Mouse (Mus musculus): Measurements from ENCODE around the gene Col18a1.

Gene Col18a1

GRCm38 (mm10) chr10:77182804-77183331 lies 16.5 kb upstream of the Col18a1 start:
- DNase-seq (ENCODE audit: low spot score in 2 of 2), result no peak

- DNase-seq (ENCODE audit: low spot score in 2 of 2), result no peak
Measured at GRCm38 (mm10) chr10:77180110-77180509, 13.8 kb upstream of the Col18a1 start.

DNA sequence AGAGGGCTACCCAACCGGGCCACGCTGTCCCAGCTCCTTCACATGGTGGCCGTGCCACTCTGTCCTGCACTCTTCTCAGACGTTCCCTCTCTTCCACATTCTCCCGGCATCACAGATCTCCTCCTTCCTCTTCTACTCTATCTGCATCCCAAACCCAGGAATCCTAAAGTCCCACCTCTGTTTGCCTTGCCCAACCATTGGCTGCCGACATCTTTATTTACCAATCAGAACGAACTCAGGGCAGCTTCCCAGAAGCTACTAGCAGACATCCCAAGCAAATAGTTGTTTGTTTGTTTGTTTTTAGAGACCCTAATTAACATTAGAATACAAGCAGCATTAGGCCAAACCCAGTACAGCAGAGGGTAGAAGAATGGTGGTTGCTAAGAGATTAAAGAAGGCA lies 12.3 kb upstream of the Col18a1 start:
- DNase-seq (ENCODE audit: low spot score in 2 of 2), result no peak

GRCm38 (mm10) chr10:77170400-77170799 lies 4.1 kb upstream of the Col18a1 start:
- DNase-seq (ENCODE audit: low spot score in 2 of 2), result no peak

DNA sequence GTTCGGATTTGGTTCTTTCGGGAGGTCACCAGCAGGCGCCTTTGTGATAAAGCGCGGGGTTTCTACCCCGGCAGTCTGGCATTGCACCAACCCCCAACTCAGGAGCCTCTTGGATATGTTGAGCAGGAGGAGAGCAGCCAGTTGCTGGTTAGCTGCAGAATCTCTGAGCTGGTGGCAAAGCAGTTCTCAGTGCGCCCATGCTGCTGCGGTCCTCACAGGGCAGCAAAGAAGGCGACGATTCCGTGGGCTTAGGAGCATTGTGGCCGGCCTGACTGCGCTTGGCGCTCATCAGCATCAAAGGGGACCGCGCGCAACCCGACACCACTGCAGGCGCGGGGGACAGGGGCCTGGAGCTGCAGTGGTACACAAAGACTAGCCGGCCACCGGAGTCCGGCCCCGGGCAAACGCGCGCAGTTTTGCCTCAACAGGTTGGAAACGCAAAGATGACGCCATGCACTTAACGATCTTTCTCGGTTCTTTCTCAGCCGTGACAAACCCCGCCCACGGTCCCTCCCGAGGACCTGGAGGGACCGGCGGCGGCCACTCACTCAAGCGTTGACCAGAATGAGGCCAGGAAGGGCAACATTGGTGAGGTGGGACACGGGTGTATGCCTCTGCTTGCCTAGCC lies 916 bp downstream of the Col18a1 start:
- DNase-seq (ENCODE audit: low spot score in 2 of 2), result no peak

GRCm38 (mm10) chr10:77164437-77165052 lies 1.8 kb downstream of the Col18a1 start:
- DNase-seq (ENCODE audit: low spot score in 2 of 2), result no peak

GRCm38 (mm10) chr10:77164041-77164436 lies 2.3 kb downstream of the Col18a1 start:
- DNase-seq (ENCODE audit: low spot score in 2 of 2), result no peak

DNA sequence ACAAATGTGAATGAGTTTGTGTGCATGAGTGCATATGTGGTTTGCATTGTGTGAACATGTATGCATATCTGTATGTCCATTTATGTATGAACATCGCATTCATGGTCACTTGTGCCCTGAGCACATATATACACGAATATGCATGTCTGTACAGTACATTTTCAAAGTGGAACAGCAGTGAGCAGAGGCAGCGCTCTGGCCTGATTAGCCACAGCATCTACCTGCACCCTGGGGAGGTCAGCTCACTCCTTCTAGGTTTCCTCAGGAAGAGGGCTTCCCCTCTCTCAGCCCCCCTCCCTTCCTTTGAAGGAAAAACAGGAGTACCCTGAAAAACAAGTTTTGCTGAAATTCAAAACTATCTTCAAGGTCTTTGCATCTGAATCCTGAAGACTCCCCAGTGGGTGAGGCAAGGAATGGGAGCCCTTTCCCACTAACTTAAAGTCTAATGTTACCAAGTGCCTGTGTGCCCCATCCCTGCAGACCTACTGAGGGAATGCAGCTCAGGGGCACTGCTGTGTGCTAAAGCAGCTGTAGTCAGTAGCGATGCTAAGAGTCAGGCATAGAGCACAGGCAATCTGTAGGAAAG lies 2.9 kb downstream of the Col18a1 start:
- DNase-seq (ENCODE audit: low spot score in 2 of 2), result no peak

GRCm38 (mm10) chr10:77159573-77159972 lies 6.8 kb downstream of the Col18a1 start:
- no peak for DNase-seq (ENCODE audit: low spot score in 2 of 2)

GRCm38 (mm10) chr10:77158948-77159347 lies 7.4 kb downstream of the Col18a1 start:
- DNase-seq (ENCODE audit: low spot score in 2 of 2), result no peak

DNA sequence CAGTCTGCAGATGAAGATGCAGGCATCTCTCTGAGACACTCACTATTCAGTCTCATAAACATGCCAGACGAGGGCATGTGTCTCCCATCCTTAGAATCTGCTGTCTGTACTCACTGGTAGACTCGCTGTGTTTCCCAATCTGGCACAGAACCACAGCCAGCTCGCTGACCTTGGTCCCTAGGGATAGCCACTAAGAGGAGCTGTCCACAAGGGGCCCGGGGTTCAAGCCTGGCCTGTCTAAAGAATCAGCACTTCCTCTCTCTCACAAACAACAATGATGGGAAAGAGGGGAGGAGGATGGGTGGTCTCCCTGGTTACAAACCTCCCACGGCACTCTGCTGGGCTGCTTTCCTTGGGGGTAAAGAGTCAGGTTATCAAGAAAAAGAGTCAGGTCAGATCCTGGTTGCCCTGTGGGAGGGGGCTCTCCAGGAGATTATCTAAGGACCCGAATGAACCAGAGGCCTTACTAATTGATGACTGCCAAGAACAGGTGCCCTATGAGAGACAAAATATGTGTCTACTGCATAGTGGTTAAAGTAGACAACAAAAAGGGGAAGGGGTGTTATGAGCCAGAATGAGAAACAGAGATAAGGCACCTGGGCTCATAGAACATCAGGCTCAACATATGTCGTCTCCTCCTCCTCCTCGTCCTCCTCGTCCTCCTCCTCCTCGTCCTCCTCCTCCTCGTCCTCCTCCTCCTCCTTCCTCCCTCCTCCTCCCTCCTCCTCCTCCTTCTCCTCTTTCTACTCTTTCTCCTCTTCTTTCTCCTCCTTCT lies 8.9 kb downstream of the Col18a1 start:
- no peak for DNase-seq (ENCODE audit: low spot score in 2 of 2)

DNA sequence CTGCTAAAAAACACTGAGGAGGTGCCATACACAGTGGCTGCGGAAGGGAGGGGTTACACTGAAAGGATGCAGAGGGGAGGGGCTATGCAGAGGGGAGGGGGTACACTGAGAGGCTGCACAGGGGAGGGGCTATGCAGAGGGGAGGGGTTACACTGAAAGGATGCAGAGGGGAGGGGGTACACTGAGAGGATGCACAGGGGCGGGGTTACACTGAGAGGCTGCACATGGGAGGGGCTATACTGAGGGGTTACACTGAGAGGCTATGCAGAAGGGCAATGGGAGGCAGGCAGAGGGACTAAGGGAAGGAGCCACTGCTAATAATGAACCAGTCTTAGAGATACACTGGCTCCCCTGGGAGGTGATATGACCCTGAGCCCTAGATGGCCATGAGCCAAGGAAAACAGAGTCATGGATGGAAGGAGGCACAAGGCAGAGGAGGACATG lies 14.1 kb downstream of the Col18a1 start:
- DNase-seq (ENCODE audit: low spot score in 2 of 2), result no peak

- no peak for DNase-seq (ENCODE audit: low spot score in 2 of 2)
Measured at GRCm38 (mm10) chr10:77151551-77152002, 14.8 kb downstream of the Col18a1 start.

GRCm38 (mm10) chr10:77150947-77151521 lies 15.3 kb downstream of the Col18a1 start:
- DNase-seq (ENCODE audit: low spot score in 2 of 2), result no peak

- DNase-seq (ENCODE audit: low spot score in 2 of 2), result no peak
Measured at GRCm38 (mm10) chr10:77150016-77150415, 16.3 kb downstream of the Col18a1 start.

DNA sequence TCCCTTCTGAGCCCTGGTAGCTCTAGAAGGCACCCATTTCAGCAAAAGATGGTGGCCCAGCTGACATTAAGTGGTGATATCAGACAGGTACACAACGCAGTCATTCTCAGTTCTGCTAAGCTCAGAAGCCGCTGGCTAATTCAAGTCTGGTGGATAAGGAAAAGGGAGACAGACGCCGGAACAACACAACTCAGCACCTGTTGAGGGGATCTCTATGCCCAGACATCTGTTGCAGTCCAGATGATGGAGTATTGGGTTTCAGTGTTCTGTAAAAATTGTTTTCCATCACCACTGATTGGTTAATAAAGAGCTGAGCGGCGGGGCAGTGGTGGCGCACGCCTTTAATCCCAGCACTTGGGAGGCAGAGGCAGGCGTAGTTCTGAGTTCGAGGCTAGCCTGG lies 18.8 kb downstream of the Col18a1 start:
- DNase-seq (ENCODE audit: low spot score in 2 of 2), result no peak

GRCm38 (mm10) chr10:77146901-77147463 lies 19.4 kb downstream of the Col18a1 start:
- DNase-seq (ENCODE audit: low spot score in 2 of 2), result no peak

GRCm38 (mm10) chr10:77145946-77146345 lies 20.4 kb downstream of the Col18a1 start:
- no peak for DNase-seq (ENCODE audit: low spot score in 2 of 2)

GRCm38 (mm10) chr10:77144372-77144771 lies 22.0 kb downstream of the Col18a1 start:
- no peak for DNase-seq (ENCODE audit: low spot score in 2 of 2)

- peak; percentile 75 to 82 for DNase-seq (ENCODE audit: low spot score in 2 of 2)
Measured at GRCm38 (mm10) chr10:77142328-77142727, 24.0 kb downstream of the Col18a1 start.

- no peak for DNase-seq (ENCODE audit: low spot score in 2 of 2)
Measured at GRCm38 (mm10) chr10:77138304-77138703, 28.0 kb downstream of the Col18a1 start.
